Mouse (Mus musculus) erythroid progenitor cell, adult 5-6 weeks (primary cell): ENCODE measurements around the gene Atp1a4. TPM values are rescaled to one million over a fixed set of nuclear protein-coding genes. Genes with fewer than 3 reads are reported as not detected.

Experiments
- ATAC-seq: replicated peaks from 2 replicates; pipeline ENCODE4 v1.8.0; 2016; ENCODE audit warnings: moderate number of reproducible peaks, mild to moderate bottlenecking, moderate TSS enrichment, inconsistent platforms; ENCODE audit not compliant: poor library complexity, low FRiP score, severe bottlenecking
- total RNA-seq, 2 experiments: library from RNA; stranded (forward) in 1 of 2; stranded (reverse) in 1 of 2; fragments of 150-400 nt in 1 of 2; fragments of 186-747, 209-891 nt in 1 of 2; gene quantifications; 2 replicates each; pipeline versions ENCODE4 v1.2.3 to v1.2.4; 2015 to 2017; ENCODE audit warnings: low replicate concordance in 2 of 2

Gene Atp1a4
- total RNA-seq (2015; ENCODE audit: low replicate concordance) (not detected in 2 replicates), total RNA-seq (2017; ENCODE audit: low replicate concordance) (not detected in 2 replicates)

GRCm38 (mm10) chr1:172258314-172258713 is at the start of gene Atp1a4:
Gene Atp1a4, minus strand, starts transcription at chr1:172258414.
- ATAC-seq, result no peak

- ATAC-seq, result no peak
These were observed 49.7 kb upstream of the Atp1a4 start for GRCm38 (mm10) chr1:172307936-172308335.

GRCm38 (mm10) chr1:172306885-172307284 is 48.7 kb upstream of the Atp1a4 start:
- ATAC-seq, result no peak

- no peak for ATAC-seq
These were observed 48.0 kb upstream of the Atp1a4 start for GRCm38 (mm10) chr1:172306196-172306595.

- no peak for ATAC-seq
These were observed 47.4 kb upstream of the Atp1a4 start for GRCm38 (mm10) chr1:172305635-172306034.

- ATAC-seq, result no peak
These were observed 46.9 kb upstream of the Atp1a4 start for GRCm38 (mm10) chr1:172305153-172305552.

- ATAC-seq, result no peak
These were observed 46.2 kb upstream of the Atp1a4 start for GRCm38 (mm10) chr1:172304443-172304842.

- ATAC-seq, result no peak
These were observed 44.6 kb upstream of the Atp1a4 start for GRCm38 (mm10) chr1:172302851-172303250.

GRCm38 (mm10) chr1:172302311-172302710 is 44.1 kb upstream of the Atp1a4 start:
- ATAC-seq, result no peak

GRCm38 (mm10) chr1:172301180-172301579 is 43.0 kb upstream of the Atp1a4 start:
- no peak for ATAC-seq

- ATAC-seq, result no peak
These were observed 42.0 kb upstream of the Atp1a4 start for GRCm38 (mm10) chr1:172300247-172300646.

- ATAC-seq, result no peak
These were observed 41.3 kb upstream of the Atp1a4 start for GRCm38 (mm10) chr1:172299528-172299927.

- ATAC-seq, result no peak
These were observed 39.7 kb upstream of the Atp1a4 start, which contains the start of gene Atp1a2 for GRCm38 (mm10) chr1:172297611-172298537. Gene Atp1a2, minus strand, starts transcription at chr1:172298064.

- ATAC-seq, result no peak
These were observed 38.7 kb upstream of the Atp1a4 start for GRCm38 (mm10) chr1:172296816-172297510.

GRCm38 (mm10) chr1:172295751-172296197 is 37.6 kb upstream of the Atp1a4 start:
- ATAC-seq, result no peak

GRCm38 (mm10) chr1:172293449-172293848 is 35.2 kb upstream of the Atp1a4 start:
- no peak for ATAC-seq

- ATAC-seq, result no peak
These were observed 34.7 kb upstream of the Atp1a4 start for GRCm38 (mm10) chr1:172292880-172293279.

GRCm38 (mm10) chr1:172289617-172289946 is 31.4 kb upstream of the Atp1a4 start:
- no peak for ATAC-seq

- ATAC-seq, result no peak
These were observed 30.8 kb upstream of the Atp1a4 start for GRCm38 (mm10) chr1:172288900-172289616.

GRCm38 (mm10) chr1:172286740-172287139 is 28.5 kb upstream of the Atp1a4 start:
- no peak for ATAC-seq
